Mouse (Mus musculus) Patski (cell line): ENCODE measurements around the gene Naa80. TPM values are rescaled to one million over a fixed set of nuclear protein-coding genes. Genes with fewer than 3 reads are reported as not detected.

ENCODE experiments used
- ATAC-seq: fragments of 100-300 bp; one replicate; pipeline ENCODE4 v1.8.0; 2021
- CTCF ChIA-PET: fragments of 350-600 bp; sonication (Branson Sonifier 250); formaldehyde crosslinking; loops from one replicate; lab custom pipeline; 2022; ENCODE audit warnings: inconsistent platforms; lab: Charles Lee
- POLR2A ChIA-PET: fragments of 350-600 bp; sonication (Branson Sonifier 250); formaldehyde crosslinking; loops from one replicate; lab custom pipeline; 2022; ENCODE audit warnings: antibody characterized with exemption, inconsistent platforms; lab: Charles Lee
- DNase-seq: peaks from one replicate; pipeline ENCODE4 v3.0.0-alpha.2; 2011; ENCODE audit warnings: low read depth, low spot score
- H3K27me3 ChIP-seq: fragments of 371-371 bp; one replicate; pipeline ENCODE4 v1.5.1; 2021
- CTCF ChIP-seq: fragments of 100-300 bp; IDR thresholded peaks from one replicate; pipeline ENCODE4 v1.5.1; 2021
- in situ Hi-C: fragments of 300-500 bp; cut with MboI; formaldehyde crosslinking; loops from 3 replicates; pipeline ENCODE4 v1.11.1; 2018; ENCODE audit warnings: low pct_unique_long_range_greater_than_20kb, mixed read lengths
- polyA plus RNA-seq: library from polyadenylated mRNA; unstranded; gene quantifications from one replicate; pipeline ENCODE4 v1.2.3, GENCODE M21; 2021

Gene Naa80
- polyA plus RNA-seq, 1 experiment from 2014 or later = 11.3 TPM

DNA sequence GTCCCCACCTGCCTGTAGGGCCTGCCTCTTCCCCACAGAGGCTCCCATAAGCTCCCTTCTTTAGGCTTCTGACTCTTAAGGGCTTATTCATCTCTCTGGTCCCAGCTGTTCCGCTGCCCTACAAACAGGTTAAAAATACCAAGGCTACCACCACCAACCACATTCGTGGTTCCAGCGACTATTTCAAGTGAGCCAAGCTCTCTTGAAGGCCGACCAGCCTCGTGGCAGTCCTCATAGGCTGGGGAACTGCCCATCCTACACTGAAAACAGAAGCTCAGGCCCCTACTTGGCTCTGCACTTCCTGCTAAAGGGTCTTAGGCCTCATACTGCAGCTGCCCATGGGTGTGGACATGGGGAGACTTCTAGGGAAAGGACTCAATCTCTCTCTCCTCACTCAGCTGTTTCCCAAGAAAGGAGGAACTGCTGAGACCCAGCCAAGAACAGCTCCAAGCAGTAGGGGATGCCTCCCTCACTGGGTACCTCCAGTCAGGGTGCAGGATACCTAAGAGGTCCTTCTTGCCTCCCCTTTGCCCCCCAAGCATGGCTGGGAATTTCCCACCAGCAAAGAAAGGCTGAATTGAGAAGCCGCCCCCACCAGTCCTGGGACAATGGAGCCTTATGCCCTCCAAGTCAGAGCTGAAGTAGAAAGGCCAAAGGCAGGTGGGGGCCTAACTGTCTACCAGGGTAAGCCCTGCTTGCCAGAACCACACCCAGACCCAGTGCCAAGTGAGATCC lies 32.9 kb downstream of the Naa80 start:
- no peak for ATAC-seq
- in situ Hi-C loops = no loop called here
- no peak for TF ChIP-seq CTCF
- no peaks in the 10 kb centered on the region for H3K27me3 ChIP-seq
- POLR2A ChIA-PET = no interaction called here
- CTCF ChIA-PET = interaction anchor here (0.9 to 8.4 kb wide), 9 partner anchors 10 to 117 kb away, joined by 3 to 91 read pairs (median 5); no protein-coding TSS in a partner anchor
- no peak for DNase-seq

DNA sequence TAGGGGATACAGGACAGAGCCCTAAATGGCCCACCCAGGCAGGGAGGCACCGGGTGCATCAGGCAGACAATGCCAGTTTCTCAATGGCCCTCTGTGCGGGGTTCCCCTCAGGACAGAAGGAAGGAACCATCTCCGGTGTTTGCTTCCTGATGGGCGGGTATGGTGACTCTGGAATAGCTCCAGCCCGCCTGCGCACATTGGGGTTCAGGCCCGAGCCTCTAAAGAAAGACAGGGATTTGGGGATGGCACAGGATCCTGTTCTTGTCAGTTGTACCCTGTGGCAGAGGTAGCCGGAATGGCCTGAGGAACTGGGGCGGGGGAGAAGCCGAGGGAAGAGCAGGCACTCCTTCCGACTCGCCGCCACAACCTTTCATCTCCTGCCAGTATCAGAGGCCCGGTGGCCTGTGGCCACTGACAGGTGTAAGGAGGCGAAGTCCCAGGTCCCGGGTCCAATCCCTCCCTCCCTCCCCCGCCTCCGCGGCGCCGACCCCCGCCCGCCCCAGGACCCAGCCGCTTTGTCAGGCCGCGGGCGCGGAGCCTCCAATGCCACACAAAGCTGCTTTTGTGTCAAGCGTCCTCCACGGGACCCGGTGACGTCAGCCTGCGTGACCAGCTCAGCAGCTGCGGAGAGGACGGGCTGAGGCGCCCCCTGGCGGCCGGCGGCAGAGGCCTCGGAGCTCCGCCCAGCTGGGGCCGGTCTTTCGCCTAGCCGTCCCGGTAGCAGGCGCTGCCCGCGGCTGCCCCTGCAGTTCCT lies 33.7 kb downstream of the Naa80 start:
- ATAC-seq (peak; percentile 81), DNase-seq (no peak)
- ChIA-PET CTCF (interaction anchor here (0.9 to 8.4 kb wide), 18 partner anchors 11 to 117 kb away, joined by 3 to 91 read pairs (median 4); partner anchors contain the start of genes Gnai2 and Ifrd2), POLR2A (no interaction called here)
- in situ Hi-C loops = no loop called here
- H3K27me3 ChIP-seq = no peaks in the 10 kb centered on the region
- TF ChIP-seq CTCF = no peak

DNA sequence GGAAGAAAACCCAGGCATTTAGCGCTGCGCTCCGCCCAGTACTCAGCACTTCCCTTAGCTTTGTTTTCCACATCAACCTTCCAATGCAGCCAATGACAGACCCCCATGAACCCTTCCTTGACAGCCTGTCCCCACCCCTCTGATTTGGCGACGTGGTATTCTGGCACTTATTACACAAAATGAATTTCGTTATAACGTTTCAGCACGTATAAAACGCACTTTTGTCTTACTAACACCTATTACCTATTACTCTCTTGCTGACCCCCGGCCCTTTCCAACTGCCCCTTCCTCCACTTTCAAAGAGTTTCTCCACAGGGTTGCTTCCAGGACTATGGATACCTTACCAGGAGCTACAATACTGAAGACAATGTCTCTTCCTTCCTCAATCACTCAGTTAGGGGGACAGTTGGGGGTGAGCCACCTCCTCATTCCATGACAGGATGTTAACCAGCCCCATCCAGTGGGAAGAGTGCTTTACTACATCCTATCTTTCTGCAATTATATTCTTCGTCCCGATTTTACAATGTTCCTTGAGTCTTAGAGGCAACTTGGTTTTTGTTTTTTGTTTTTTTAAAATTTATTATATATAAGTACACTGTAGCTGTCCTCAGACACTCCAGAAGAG lies 34.4 kb downstream of the Naa80 start:
- ATAC-seq (no peak), DNase-seq (no peak)
- no peaks in the 10 kb centered on the region for H3K27me3 ChIP-seq
- CTCF ChIA-PET = interaction anchor here (1.1 to 8.4 kb wide), 16 partner anchors 11 to 116 kb away, joined by 3 to 91 read pairs (median 4); partner anchors contain the start of genes Gnai2 and Ifrd2
- in situ Hi-C loops = no loop called here
- TF ChIP-seq CTCF = no peak
- POLR2A ChIA-PET = interaction anchor here (0.7 kb wide), 1 partner anchor 13 kb away, joined by 3 read pairs; no protein-coding TSS in a partner anchor

DNA sequence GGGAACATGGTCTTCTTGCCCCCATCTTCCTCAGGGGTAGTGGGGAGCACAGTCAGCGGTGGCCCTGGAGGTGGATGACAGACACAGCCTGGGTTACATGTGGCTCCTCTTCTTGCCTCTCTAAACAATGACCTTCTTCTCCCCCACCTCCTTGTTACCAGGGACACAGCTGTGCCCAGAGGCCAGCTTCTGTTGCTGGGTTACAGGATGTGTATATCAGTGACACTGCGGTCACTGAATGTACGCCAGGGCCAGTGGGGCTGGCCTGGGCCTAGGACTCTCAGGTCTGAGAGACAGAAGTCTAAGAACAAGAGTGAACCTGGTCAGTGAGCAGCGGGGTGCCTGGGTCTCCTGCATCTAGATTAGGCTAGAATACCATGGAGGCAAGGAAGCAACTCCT lies 36.3 kb downstream of the Naa80 start:
- no peak for TF ChIP-seq CTCF
- in situ Hi-C loops = no loop called here
- no peak for DNase-seq
- ATAC-seq = no peak
- no peaks in the 10 kb centered on the region for H3K27me3 ChIP-seq
- CTCF ChIA-PET = interaction anchor here (1.6 to 3.6 kb wide), 2 partner anchors 11 to 30 kb away, joined by 7 to 14 read pairs; no protein-coding TSS in a partner anchor
- POLR2A ChIA-PET = no interaction called here

DNA sequence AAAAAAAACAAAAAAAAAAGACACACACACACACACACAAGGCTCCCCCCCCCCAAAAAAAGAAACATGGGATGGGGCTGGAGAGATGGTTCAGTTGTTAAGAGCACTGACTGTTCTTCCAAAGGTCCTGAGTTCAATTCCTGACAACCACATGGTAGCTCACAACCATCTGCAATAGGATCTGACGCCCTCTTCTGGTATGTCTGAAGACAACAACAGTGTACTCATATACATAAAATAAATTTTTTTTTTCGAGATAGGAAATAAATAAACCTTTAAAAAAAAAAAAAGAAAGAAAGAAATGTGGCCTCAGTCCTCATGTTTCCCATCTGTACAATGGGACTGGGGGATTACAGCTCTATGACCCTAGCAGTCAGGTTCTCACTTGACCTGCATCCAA lies 38.8 kb downstream of the Naa80 start:
- ChIA-PET CTCF (interaction anchor here (1.4 to 3.6 kb wide), 3 partner anchors 13 to 27 kb away, joined by 3 to 14 read pairs (median 6); no protein-coding TSS in a partner anchor), POLR2A (no interaction called here)
- no peak for ATAC-seq
- no peak for DNase-seq
- no peaks in the 10 kb centered on the region for H3K27me3 ChIP-seq
- TF ChIP-seq CTCF = no peak
- in situ Hi-C loops = no loop called here

DNA sequence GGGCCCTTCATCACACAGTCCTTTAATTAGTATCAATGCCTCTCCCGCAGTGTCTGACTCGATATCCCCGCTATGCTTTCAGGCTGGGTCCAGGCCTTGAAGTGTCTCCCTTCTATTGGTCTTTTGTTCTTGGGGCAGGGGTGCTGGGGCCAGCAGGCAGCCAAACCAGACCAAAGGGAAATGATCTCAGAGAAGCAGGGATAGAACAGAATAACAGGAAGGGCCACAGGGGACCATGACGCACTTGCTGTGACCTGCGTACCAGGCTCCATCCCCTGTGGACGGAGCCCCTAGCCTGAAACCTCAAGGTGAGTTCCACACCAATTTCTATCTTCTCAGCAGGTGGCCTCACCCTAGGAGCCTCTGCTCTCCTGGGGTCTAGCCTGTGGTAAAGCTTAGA lies 39.4 kb downstream of the Naa80 start:
- in situ Hi-C loops = no loop called here
- no peaks in the 10 kb centered on the region for H3K27me3 ChIP-seq
- ChIA-PET CTCF (interaction anchor here (1.4 to 3.6 kb wide), 4 partner anchors 12 to 27 kb away, joined by 3 to 16 read pairs (median 10); no protein-coding TSS in a partner anchor), POLR2A (interaction anchor here (0.6 to 1.3 kb wide), 2 partner anchors 10 to 15 kb away, joined by 3 read pairs; no protein-coding TSS in a partner anchor)
- TF ChIP-seq CTCF = no peak
- no peak for ATAC-seq
- DNase-seq = no peak

DNA sequence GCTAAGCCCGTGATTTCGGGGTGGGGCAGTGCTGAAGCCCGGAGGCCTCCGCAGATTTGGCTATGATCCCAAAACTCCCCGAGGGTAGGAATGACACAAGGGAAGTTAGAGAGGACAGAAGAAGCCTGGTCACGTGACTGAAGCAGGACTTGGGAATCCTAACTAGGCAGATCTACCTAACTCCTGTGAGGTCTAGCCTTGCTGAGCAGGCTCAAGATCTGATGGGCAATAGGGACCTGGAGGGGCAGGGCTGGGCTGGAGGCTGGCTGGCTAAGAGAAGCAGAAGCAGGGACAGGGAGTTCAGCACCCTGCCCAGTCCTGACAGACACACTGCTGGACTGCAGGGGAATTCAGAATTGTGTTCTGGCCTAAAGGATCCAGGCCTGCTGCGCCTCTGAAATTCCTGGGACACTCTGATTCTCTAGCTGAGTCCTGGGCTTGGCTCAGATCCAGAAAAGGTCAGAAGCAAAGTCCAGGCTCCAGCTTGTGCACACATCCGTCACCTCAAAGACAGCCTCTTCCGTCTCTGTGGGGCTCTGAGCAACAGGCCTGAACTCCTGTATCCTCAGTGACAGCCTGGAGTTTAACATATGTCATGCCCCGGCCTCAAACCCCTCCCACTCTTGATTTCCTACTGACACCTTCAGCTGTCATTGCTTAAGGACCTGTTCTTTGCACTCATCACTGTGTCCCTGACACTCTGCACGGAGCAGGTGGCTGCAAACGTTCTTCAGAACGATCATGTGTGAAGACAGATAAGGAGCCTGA lies 40.3 kb downstream of the Naa80 start:
- peak; percentile 87 for DNase-seq
- in situ Hi-C loops = no loop called here
- ChIA-PET CTCF (interaction anchor here (1.3 to 3.3 kb wide), 4 partner anchors 9 to 26 kb away, joined by 3 to 16 read pairs (median 4); partner anchors contain the start of gene Gnai2), POLR2A (interaction anchor here (1.2 to 1.4 kb wide), 3 partner anchors 11 to 15 kb away, joined by 3 to 5 read pairs (median 4); no protein-coding TSS in a partner anchor)
- no peak for TF ChIP-seq CTCF
- H3K27me3 ChIP-seq = no peaks in the 10 kb centered on the region
- ATAC-seq = peak; percentile 52

DNA sequence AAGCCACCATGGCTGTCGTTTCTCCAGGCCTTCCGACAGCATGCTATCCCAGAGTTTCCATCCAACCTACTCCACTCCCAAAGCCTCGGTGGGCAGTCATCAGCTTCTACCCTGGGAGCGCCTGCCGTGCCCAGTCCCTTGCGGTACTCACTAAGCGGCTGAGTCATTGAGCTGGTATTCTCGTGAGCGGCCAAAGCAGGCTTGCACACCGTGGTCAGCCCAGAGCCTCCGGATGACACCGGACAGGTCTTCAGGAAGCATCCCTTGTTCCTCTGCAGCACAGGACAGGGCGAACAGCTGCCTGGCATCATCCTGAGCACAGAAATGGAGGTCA lies 40.8 kb downstream of the Naa80 start:
- ATAC-seq (peak; percentile 88), DNase-seq (no peak)
- ChIA-PET POLR2A (interaction anchor here (1.2 to 1.4 kb wide), 2 partner anchors 11 to 14 kb away, joined by 4 to 5 read pairs; no protein-coding TSS in a partner anchor), CTCF (interaction anchor here (1.3 to 3.3 kb wide), 4 partner anchors 9 to 25 kb away, joined by 3 to 16 read pairs (median 4); partner anchors contain the start of gene Gnai2)
- TF ChIP-seq CTCF = no peak
- in situ Hi-C loops = no loop called here
- no peaks in the 10 kb centered on the region for H3K27me3 ChIP-seq

DNA sequence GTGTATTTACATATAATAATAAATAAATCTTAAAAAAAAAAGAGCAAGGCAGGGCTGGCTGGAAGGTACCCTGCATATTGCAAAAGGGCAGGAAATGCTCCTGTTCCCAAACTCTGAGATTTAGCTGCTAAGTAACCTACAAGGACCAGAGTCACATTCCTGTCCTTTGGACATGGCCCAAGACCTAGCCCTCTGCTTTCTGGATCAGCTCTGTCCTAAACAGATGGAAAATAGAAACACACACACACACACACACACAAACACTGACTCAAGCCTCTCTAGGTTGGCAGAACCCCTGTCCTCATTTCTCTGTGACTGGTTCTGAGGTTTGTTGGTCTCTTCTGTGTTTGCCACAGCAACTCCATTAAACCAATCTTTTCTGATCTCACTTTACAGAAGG lies 42.3 kb downstream of the Naa80 start:
- no peak for DNase-seq
- POLR2A ChIA-PET = no interaction called here

More for the DNA sequence above, 42.3 kb downstream of the Naa80 start:
- TF ChIP-seq CTCF = no peak
- in situ Hi-C loops = no loop called here
- CTCF ChIA-PET = interaction anchor here (3.3 kb wide), 1 partner anchor 24 kb away, joined by 16 read pairs; no protein-coding TSS in a partner anchor
- no peaks in the 10 kb centered on the region for H3K27me3 ChIP-seq
- no peak for ATAC-seq
